Mouse (Mus musculus) liver, postnatal 0 days (tissue): ENCODE measurements around the gene Patl2. TPM values are rescaled to one million over a fixed set of nuclear protein-coding genes. Genes with fewer than 3 reads are reported as not detected.

Experiments used
- ATAC-seq: fragments of 200-750 bp; cut with Nextera tagmentation; 2 replicates; pipeline ENCODE4 v1.8.0; 2017; ENCODE audit warnings: mild to moderate bottlenecking, moderate library complexity
- DNase-seq: peaks from one replicate; pipeline ENCODE4 v3.0.0-alpha.2; 2016
- H3K27ac ChIP-seq: fragments of 300-500 bp; sonication (generic); 2 replicates; pipeline ENCODE4 v1.5.1; 2014; ENCODE audit warnings: antibody characterized with exemption, moderate library complexity, mild to moderate bottlenecking, low read depth
- H3K27me3 ChIP-seq: fragments of 300-500 bp; sonication (generic); 2 replicates; pipeline ENCODE4 v1.6.1; 2014; ENCODE audit warnings: low read length, control low read depth, mixed read lengths; ENCODE audit not compliant: insufficient read depth
- H3K36me3 ChIP-seq: fragments of 300-500 bp; sonication (generic); replicated peaks from 2 replicates; pipeline ENCODE4 v1.6.1; 2014; ENCODE audit warnings: mild to moderate bottlenecking, control low read depth, low read length, moderate library complexity, mixed read lengths; ENCODE audit not compliant: insufficient read depth
- H3K4me1 ChIP-seq: fragments of 300-500 bp; sonication (generic); 2 replicates; pipeline ENCODE4 v1.6.1; 2014; ENCODE audit warnings: antibody characterized with exemption, mild to moderate bottlenecking, control low read depth; ENCODE audit not compliant: insufficient read depth
- H3K4me2 ChIP-seq: fragments of 300-500 bp; sonication (generic); 2 replicates; pipeline ENCODE4 v1.6.1; 2014; ENCODE audit warnings: low read depth, mild to moderate bottlenecking, low read length, moderate library complexity, mixed read lengths
- H3K4me3 ChIP-seq: fragments of 300-500 bp; sonication (generic); 2 replicates; pipeline ENCODE4 v1.5.1; 2014; ENCODE audit warnings: low read depth, low read length
- H3K9ac ChIP-seq: fragments of 300-500 bp; sonication (generic); replicated peaks from 2 replicates; pipeline ENCODE4 v1.6.1; 2014; ENCODE audit warnings: mild to moderate bottlenecking, moderate library complexity
- H3K9me3 ChIP-seq: fragments of 300-500 bp; sonication (generic); 2 replicates; pipeline ENCODE4 v1.6.1; 2016; ENCODE audit warnings: mild to moderate bottlenecking, control low read depth, low read length, mixed read lengths
- CTCF ChIP-seq: sonication (generic); IDR thresholded peaks from 2 replicates; pipeline ENCODE4 v1.5.1; 2016; ENCODE audit warnings: antibody characterized with exemption, low read depth
- EP300 ChIP-seq: IDR thresholded peaks from 2 replicates; pipeline ENCODE4 v1.6.1; 2016; ENCODE audit warnings: antibody characterized with exemption, low read depth, mild to moderate bottlenecking
- WGBS: fragments of 180-500 bp; shearing (Covaris S2); extraction: QIAGEN DNeasy Blood & Tissue Kit; methylation state at CpG from one replicate; pipeline ENCODE4 v1.1.7; 2014; ENCODE audit not compliant: insufficient replicate concordance; 5-methylcytosine and 5-hydroxymethylcytosine counted together
- polyA plus RNA-seq: library from polyadenylated mRNA; unstranded; fragments of >200 nt; fragmentation: Nextera tagmentation; extraction: Ambion mirVana; gene quantifications from 2 replicates; pipeline ENCODE4 v1.2.1, GENCODE M21; 2015

The Patl2 gene
- polyA plus RNA-seq, 1 experiment from 2014 or later = 0.18 TPM

GRCm38 (mm10) chr2:122143111-122143510 is 42.9 kb downstream of the Patl2 start:
- no peak overlapping the region for H3K9ac ChIP-seq
- H3K27me3 ChIP-seq = no peaks in the 10 kb centered on the region
- no peak for TF ChIP-seq EP300
- no peak for TF ChIP-seq CTCF
- WGBS = 84% methylated on average over 3 of the region's 3 CpGs
- DNase-seq = no peak
- no peak for ATAC-seq
- no peaks in the 10 kb centered on the region for H3K36me3 ChIP-seq
- H3K4me2 ChIP-seq = no peak overlapping the region
- H3K4me1 ChIP-seq = peaks cover 27% of the 10 kb centered on the region
- H3K9me3 ChIP-seq = no peaks in the 10 kb centered on the region
- H3K4me3 ChIP-seq = no peak overlapping the region
- 0 out of 2 replicates have a peak overlapping the region, but pooled peaks have one; percentile 16 for H3K27ac ChIP-seq

- peak overlapping the region; percentile 28; the same call in 1 of the 2 replicates for H3K9ac ChIP-seq
- peak; percentile 19; the same call in 1 of the 2 replicates for TF ChIP-seq CTCF
- TF ChIP-seq EP300 = peak; percentile 53; the same call in 1 of the 2 replicates
- no peaks in the 10 kb centered on the region for H3K9me3 ChIP-seq
- no peaks in the 10 kb centered on the region for H3K36me3 ChIP-seq
- H3K27ac ChIP-seq = peak overlapping the region; percentile 88
- WGBS = 57% methylated on average over 5 of the region's 5 CpGs
- no peak overlapping the region for H3K4me3 ChIP-seq
- H3K4me1 ChIP-seq = peaks cover 27% of the 10 kb centered on the region
- DNase-seq (no peak), ATAC-seq (peak; percentile 85)
- H3K27me3 ChIP-seq = no peaks in the 10 kb centered on the region
- H3K4me2 ChIP-seq = peak overlapping the region; percentile 48
Observed at GRCm38 (mm10) chr2:122141332-122141967, 44.5 kb downstream of the Patl2 start.

GRCm38 (mm10) chr2:122140815-122141214 is 45.2 kb downstream of the Patl2 start:
- peaks cover 27% of the 10 kb centered on the region for H3K4me1 ChIP-seq
- H3K27ac ChIP-seq = peak overlapping the region; percentile 88
- peak overlapping the region; percentile 28; the same call in 1 of the 2 replicates for H3K9ac ChIP-seq
- H3K9me3 ChIP-seq = no peaks in the 10 kb centered on the region
- WGBS = 49% methylated on average over 2 of the region's 2 CpGs
- H3K4me2 ChIP-seq = peak overlapping the region; percentile 48
- H3K27me3 ChIP-seq = no peaks in the 10 kb centered on the region
- TF ChIP-seq EP300 (no peak), CTCF (no peak)
- H3K4me3 ChIP-seq = no peak overlapping the region
- no peaks in the 10 kb centered on the region for H3K36me3 ChIP-seq
- ATAC-seq = peak; percentile 70
- DNase-seq = no peak

GRCm38 (mm10) chr2:122137839-122138465 is 48.0 kb downstream of the Patl2 start:
- ATAC-seq = peak; percentile 78
- TF ChIP-seq CTCF (no peak), EP300 (peak; percentile 72)
- H3K9ac ChIP-seq = peak overlapping the region; percentile 12

GRCm38 (mm10) chr2:122132618-122133017 is 53.4 kb downstream of the Patl2 start:
- Histone ChIP-seq H3K36me3 (no peaks in the 10 kb centered on the region), H3K27ac (no peak overlapping the region), H3K4me2 (no peak overlapping the region), H3K4me3 (no peak overlapping the region), H3K4me1 (peaks cover 6% of the 10 kb centered on the region), H3K9ac (no peak overlapping the region), H3K9me3 (no peaks in the 10 kb centered on the region), H3K27me3 (no peaks in the 10 kb centered on the region)
- 40% methylated on average over 2 of the region's 2 CpGs for WGBS
- DNase-seq (no peak), ATAC-seq (peak; percentile 67)
- TF ChIP-seq CTCF (no peak), EP300 (no peak; the same call in 1 of the 2 replicates)

More at GRCm38 (mm10) chr2:122137839-122138465, 48.0 kb downstream of the Patl2 start:
- H3K36me3 ChIP-seq = no peaks in the 10 kb centered on the region
- peak overlapping the region; percentile 44 for H3K4me2 ChIP-seq
- H3K4me1 ChIP-seq = peaks cover 22% of the 10 kb centered on the region
- peak overlapping the region; percentile 39; the same call in 1 of the 2 replicates for H3K27ac ChIP-seq
- H3K27me3 ChIP-seq = no peaks in the 10 kb centered on the region
- 23% methylated on average over 5 of the region's 5 CpGs for whole genome bisulfite sequencing
- peak; percentile 61 for DNase-seq
- no peak overlapping the region for H3K4me3 ChIP-seq
- H3K9me3 ChIP-seq = no peaks in the 10 kb centered on the region

- Histone ChIP-seq H3K27me3 (no peaks in the 10 kb centered on the region), H3K4me3 (no peak overlapping the region), H3K9ac (no peak overlapping the region), H3K4me1 (peaks cover 5% of the 10 kb centered on the region; the same call in 1 of the 2 replicates), H3K9me3 (no peaks in the 10 kb centered on the region), H3K4me2 (no peak overlapping the region), H3K27ac (no peak overlapping the region), H3K36me3 (no peaks in the 10 kb centered on the region)
- ATAC-seq (no peak), DNase-seq (no peak)
- 54% methylated on average over 2 of the region's 2 CpGs for WGBS
- TF ChIP-seq CTCF (no peak), EP300 (no peak)
Observed at GRCm38 (mm10) chr2:122132078-122132477, 53.9 kb downstream of the Patl2 start.
